In the genomic region with DNA sequence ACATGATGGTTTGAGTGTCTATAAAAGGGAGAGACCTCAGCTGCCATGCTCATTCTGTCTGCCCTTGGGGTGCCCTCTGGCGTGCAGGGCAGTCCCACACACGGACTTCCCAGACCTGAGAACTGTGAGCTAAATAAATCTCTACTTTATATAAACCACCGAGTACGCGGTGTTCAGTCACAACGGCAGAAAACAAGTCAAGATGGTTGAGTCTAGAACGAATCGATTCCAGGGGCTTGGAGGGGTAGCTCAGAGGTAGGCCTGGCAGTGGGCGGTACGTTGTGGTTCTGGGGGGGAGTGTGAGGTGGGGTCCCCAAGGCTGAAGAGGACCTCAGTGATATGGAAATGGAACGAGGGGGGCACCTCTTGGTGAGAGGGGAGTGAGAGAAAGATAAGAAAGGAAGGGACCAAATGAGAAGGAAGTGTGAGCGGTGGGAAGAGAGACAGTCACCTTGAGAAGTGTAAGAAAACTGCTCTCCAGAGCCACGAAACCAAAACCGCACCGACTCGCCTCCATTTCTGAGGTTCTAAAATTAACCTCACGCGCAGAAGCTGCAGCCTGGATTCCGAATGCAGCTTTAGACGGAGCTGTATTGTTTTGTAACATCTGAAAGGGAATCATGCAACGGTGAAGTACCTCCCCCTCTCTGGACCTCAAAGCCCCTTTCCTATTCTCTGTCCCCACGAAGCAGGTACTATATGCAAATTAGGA, we compare ENCODE assay signal across 20 mouse cellular contexts.
A peak's percentile ranks its signal among the peaks of the same experiment; 100 is the strongest.
DNase-seq lines count a peak whose midpoint lies in the region; ATAC-seq and TF ChIP-seq lines count a peak whose summit lies in the region.
"Had no signal": no experiment of that assay in that cellular context is flagged by ENCODE, and none has a peak within 500 bp of the region (broad histone marks: within the 10 kb centered on the region; RNA-seq: fewer than 3 reads in every experiment).

No protein-coding gene starts in this region.

- intact Hi-C loops in left cerebral cortex, adult 2 months (cut with DNase I) = no loop called here

- ATAC-seq in frontal cortex, adult (ENCODE audit: low TSS enrichment) = peak; percentile 72
- ATAC-seq: CD4-positive, CD25-positive, alpha-beta regulatory T cell, adult 4 months; forebrain, embryonic 14.5 days had no signal

- H3K27ac ChIP-seq in left cerebral cortex, adult 2 months = peak overlapping the region; percentile 78
- H3K27ac ChIP-seq: embryonic facial prominence, embryonic 10.5 days; heart, adult 2 months; hindbrain, embryonic 10.5 days; hindbrain, embryonic 14.5 days had no signal

- no peak for TF ChIP-seq CTCF in left cerebral cortex, adult 2 months (IDR thresholded peaks at IDR 0.05)

- DNase-seq in frontal cortex, postnatal 14 days (ENCODE audit: low spot score in 2 of 2) = no peak
- no peak for DNase-seq in left cerebral cortex, adult 2 months (ENCODE audit: extremely low spot score in 1 of 2, low spot score in 2 of 2)
- no peak for DNase-seq in left cerebral cortex, adult 8-10 months (ENCODE audit: low spot score in 2 of 2)
- peak; percentile 32 to 38 for DNase-seq in right cerebral cortex, adult 2 months (ENCODE audit: low spot score in 2 of 2)
- DNase-seq in right cerebral cortex, postnatal 36 days (ENCODE audit: low spot score in 2 of 2) = no peak
- DNase-seq in right cerebral cortex, postnatal 25 days = peak; percentile 36
- DNase-seq: adrenal gland, adult 8-10 months; adrenal gland, postnatal 36 days; B cell, adult 2 months; cerebellum, adult 11 months; cerebellum, adult 8-10 months; cerebellum, postnatal 14 days; gastrocnemius, postnatal 10 days had no signal

- no peak overlapping the region for H3K4me3 ChIP-seq in left cerebral cortex, adult 2 months
- H3K4me3 ChIP-seq: embryonic facial prominence, embryonic 10.5 days; heart, adult 2 months; hindbrain, embryonic 10.5 days had no signal

Comparison
In these comparisons a context has a peak if more than half of its experiments do, and no peak if none do; other contexts are left out.
1. DNase-seq: peak in right cerebral cortex, adult 2 months (2 of 2) and right cerebral cortex, postnatal 25 days (single experiment); none in frontal cortex, postnatal 14 days (0 of 2), left cerebral cortex, adult 2 months (0 of 2), left cerebral cortex, adult 8-10 months (0 of 2) and right cerebral cortex, postnatal 36 days (0 of 2).